Mouse (Mus musculus) 416B (cell line): ENCODE results near the gene Ptprr.

Source experiments
- DNase-seq: peaks from one replicate; pipeline ENCODE4 v3.0.0; 2011; ENCODE audit warnings: low read depth

Gene Ptprr

GRCm38 (mm10) chr10:116196596-116197415 lies 178.8 kb downstream of the Ptprr start:
- DNase-seq = no peak

GRCm38 (mm10) chr10:116197416-116197939 lies 179.5 kb downstream of the Ptprr start:
- DNase-seq = peak; percentile 62

GRCm38 (mm10) chr10:116199035-116199434 lies 181.0 kb downstream of the Ptprr start:
- peak; percentile 46 for DNase-seq

GRCm38 (mm10) chr10:116201542-116201941 lies 183.5 kb downstream of the Ptprr start:
- DNase-seq = no peak

GRCm38 (mm10) chr10:116205580-116206358 lies 187.8 kb downstream of the Ptprr start:
- peak; percentile 30 for DNase-seq

- DNase-seq = no peak
These were observed 188.4 kb downstream of the Ptprr start for GRCm38 (mm10) chr10:116206449-116206848.

GRCm38 (mm10) chr10:116207987-116208726 lies 190.1 kb downstream of the Ptprr start:
- DNase-seq = peak; percentile 57

GRCm38 (mm10) chr10:116208727-116209115 lies 190.7 kb downstream of the Ptprr start:
- DNase-seq = peak; percentile 41

- no peak for DNase-seq
These were observed 194.1 kb downstream of the Ptprr start for GRCm38 (mm10) chr10:116212127-116212526.

GRCm38 (mm10) chr10:116220336-116221118 lies 202.5 kb downstream of the Ptprr start:
- DNase-seq = no peak

GRCm38 (mm10) chr10:116235299-116235698 lies 217.3 kb downstream of the Ptprr start:
- DNase-seq = no peak

- no peak for DNase-seq
These were observed 224.2 kb downstream of the Ptprr start for GRCm38 (mm10) chr10:116242200-116242599.

- no peak for DNase-seq
These were observed 225.4 kb downstream of the Ptprr start for GRCm38 (mm10) chr10:116243373-116243772.

GRCm38 (mm10) chr10:116245632-116246031 lies 227.6 kb downstream of the Ptprr start:
- no peak for DNase-seq

GRCm38 (mm10) chr10:116252668-116253067 lies 234.7 kb downstream of the Ptprr start:
- no peak for DNase-seq

GRCm38 (mm10) chr10:116253972-116254371 lies 236.0 kb downstream of the Ptprr start:
- no peak for DNase-seq

- DNase-seq = no peak
These were observed 241.3 kb downstream of the Ptprr start for GRCm38 (mm10) chr10:116259298-116259697.

- DNase-seq = no peak
These were observed 242.8 kb downstream of the Ptprr start for GRCm38 (mm10) chr10:116260658-116261433.

- DNase-seq = no peak
These were observed 243.5 kb downstream of the Ptprr start for GRCm38 (mm10) chr10:116261559-116261958.

GRCm38 (mm10) chr10:116264521-116264920 lies 246.5 kb downstream of the Ptprr start:
- no peak for DNase-seq
